Mouse (Mus musculus) liver, adult 2 months (tissue): ENCODE measurements around the gene Cd82.

Experiments used
- CTCF ChIP-seq: fragments of 200-500 bp; IDR thresholded peaks from 2 replicates; pipeline ENCODE4 v1.5.1; 2011; ENCODE audit warnings: low read depth, low read length, control low read depth
- POLR2A ChIP-seq: fragments of 200-500 bp; IDR thresholded peaks from 2 replicates; pipeline ENCODE4 v1.6.1; 2011; ENCODE audit warnings: low read length, control low read depth; ENCODE audit not compliant: insufficient read depth; ENCODE audit errors: extremely low read depth

GRCm38 (mm10) chr2:93432600-93433389 lies 30.1 kb downstream of the Cd82 start:
- TF ChIP-seq CTCF, result no peak
- no peak for TF ChIP-seq POLR2A
